Mouse (Mus musculus): ENCODE measurements around the gene Nop56. TPM values are rescaled to one million over a fixed set of nuclear protein-coding genes. Genes with fewer than 3 reads are reported as not detected.

Nop56 gene
- polyA plus RNA-seq, 1 experiment from 2014 or later = 261 TPM

DNA sequence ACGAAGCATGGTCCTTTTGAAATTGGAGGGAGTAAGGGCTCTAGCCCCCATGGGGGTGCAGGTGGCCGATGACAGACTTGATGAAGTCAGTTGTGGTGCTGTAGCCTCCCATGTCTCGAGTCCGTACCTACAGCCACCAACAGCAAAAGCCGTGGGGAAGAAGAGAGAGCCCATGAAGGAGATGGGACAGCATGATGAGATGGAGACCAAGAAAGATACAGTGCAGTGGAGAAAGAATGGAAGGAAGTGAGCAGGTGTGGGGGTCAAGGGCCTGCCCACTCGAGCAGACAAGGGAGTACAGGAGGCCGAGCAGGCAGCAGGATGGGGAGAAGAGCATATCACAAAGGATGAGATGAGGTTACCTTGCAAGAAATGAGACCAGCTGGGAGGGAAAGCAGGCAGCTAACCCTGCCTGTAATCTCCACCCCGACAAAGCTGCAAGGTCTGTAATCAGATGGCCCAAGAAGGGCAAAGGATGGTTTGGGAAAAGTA is 5.4 kb downstream of the Nop56 start:
- Histone ChIP-seq H3K36me3 (peaks cover 62% of the 10 kb centered on the region), H3K4me2 (no peak overlapping the region), H3K4me3 (no peak overlapping the region), H3K9ac (no peak overlapping the region), H3K4me1 (peaks cover 33% of the 10 kb centered on the region), H3K9me3 (no peaks in the 10 kb centered on the region), H3K27ac (no peak overlapping the region), H3K27me3 (no peaks in the 10 kb centered on the region)
- no peak for ATAC-seq (ENCODE audit: insufficient number of reproducible peaks, low FRiP score, low TSS enrichment, low read depth)
- WGBS = 42% methylated on average over 8 of the region's 8 CpGs

DNA sequence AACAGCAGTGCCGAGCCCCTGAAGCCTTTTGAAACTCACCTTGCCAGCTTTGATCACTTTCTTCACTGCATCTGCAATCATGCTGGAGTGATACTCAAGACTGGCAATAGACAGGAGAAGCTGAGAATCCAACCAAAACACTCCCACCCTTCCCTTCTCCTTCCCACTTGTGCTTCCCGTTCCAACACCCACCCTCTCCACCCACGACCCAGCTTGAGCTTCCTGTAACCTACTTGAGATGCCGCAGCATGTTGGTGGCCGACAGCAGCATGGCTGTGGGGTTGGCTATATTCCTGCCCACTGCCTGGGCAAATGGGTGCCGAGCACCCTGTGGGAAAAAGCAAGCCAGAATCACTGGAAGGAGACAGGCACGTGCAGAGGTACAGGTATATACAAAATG is 6.0 kb downstream of the Nop56 start:
- H3K36me3 ChIP-seq = peaks cover 62% of the 10 kb centered on the region

DNA sequence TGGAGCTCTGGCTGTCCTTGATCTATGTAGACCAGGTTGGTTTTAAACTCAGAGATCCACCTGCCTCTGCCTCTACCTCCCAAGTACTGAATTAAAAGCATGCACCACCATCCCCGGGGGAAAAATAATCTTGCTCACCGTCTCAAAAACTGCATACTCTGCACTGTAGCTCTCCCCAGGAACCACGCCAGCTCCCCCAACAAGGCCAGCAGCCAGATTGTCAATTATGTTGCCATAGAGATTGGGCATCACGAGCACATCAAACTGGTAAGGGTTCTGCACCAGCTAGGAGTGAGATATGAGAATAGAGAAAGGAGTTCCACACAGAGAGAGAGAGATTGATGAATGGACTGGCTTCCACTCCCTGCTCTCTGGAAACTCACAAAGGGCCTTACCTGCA is 6.6 kb downstream of the Nop56 start:
- peaks cover 26% of the 10 kb centered on the region for H3K4me1 ChIP-seq
- no peaks in the 10 kb centered on the region for H3K27me3 ChIP-seq
- 65% methylated on average over 4 of the region's 4 CpGs for WGBS
- peaks cover 57% of the 10 kb centered on the region for H3K36me3 ChIP-seq
- H3K9ac ChIP-seq = no peak overlapping the region
- no peak for ATAC-seq (ENCODE audit: insufficient number of reproducible peaks, low FRiP score, low TSS enrichment, low read depth)
- H3K9me3 ChIP-seq = no peaks in the 10 kb centered on the region
- no peak overlapping the region for H3K4me3 ChIP-seq
- H3K27ac ChIP-seq = no peak overlapping the region
- no peak overlapping the region for H3K4me2 ChIP-seq

More for the DNA sequence above, 6.0 kb downstream of the Nop56 start:
- no peaks in the 10 kb centered on the region for H3K27me3 ChIP-seq
- no peak overlapping the region for H3K27ac ChIP-seq
- no peak overlapping the region for H3K4me3 ChIP-seq
- H3K4me2 ChIP-seq = no peak overlapping the region
- no peaks in the 10 kb centered on the region for H3K9me3 ChIP-seq
- H3K4me1 ChIP-seq = peaks cover 32% of the 10 kb centered on the region
- WGBS = 58% methylated on average over 7 of the region's 7 CpGs
- H3K9ac ChIP-seq = no peak overlapping the region
- ATAC-seq (ENCODE audit: insufficient number of reproducible peaks, low FRiP score, low TSS enrichment, low read depth) = no peak

DNA sequence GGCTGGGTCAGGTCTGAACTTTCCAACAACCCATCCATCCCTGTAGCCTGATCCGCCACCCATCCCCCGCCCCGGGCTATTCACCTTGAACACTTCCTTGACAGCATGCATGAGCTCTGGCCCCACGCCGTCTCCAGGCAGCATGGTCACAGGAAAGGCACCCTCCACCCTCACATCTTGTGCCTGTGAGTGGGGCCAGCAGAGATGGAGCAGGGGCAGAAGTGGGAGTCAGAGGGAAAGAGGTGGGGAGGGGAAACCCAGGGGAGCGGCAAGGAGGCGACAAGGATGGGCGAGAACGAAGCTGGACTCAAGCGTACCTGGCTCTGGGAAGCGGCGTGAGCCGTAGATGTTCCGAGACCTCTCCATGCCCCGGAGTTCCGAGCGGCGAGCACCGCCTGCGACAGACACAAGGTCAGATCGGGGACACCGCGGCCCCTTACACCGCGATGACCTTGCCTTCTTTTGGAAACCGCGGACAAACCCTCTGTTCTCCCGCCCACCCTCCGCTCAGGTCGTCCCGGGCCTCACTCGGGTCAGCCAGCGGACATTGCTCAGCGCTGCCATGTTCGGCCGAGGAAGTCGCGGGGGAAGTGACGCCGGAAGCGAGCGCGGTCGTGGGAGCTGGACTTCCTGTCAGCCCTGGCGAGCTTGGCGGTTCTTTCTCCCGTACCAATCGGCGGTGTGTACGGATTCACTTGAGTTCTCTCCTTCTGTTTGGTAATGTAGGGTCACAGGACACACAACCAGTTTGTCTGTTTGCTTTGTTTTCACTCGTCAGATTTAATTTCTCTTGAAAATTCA is 9.8 kb downstream of the Nop56 start, which contains the start of gene Idh3b:
TSS of gene Idh3b (minus strand) at position 694 of the 801 bp plus-strand sequence.
- peak within 1 kb of the TSS; percentile 85 for H3K4me3 ChIP-seq
- H3K4me2 ChIP-seq = peak within 1 kb of the TSS; percentile 92
- H3K27me3 ChIP-seq = no peaks in the 10 kb centered on the region
- WGBS = under 1% methylated on average over 51 of the region's 51 CpGs
- peak within 1 kb of the TSS; percentile 82 for H3K9ac ChIP-seq
- peaks cover 12% of the 10 kb centered on the region for H3K4me1 ChIP-seq
- H3K36me3 ChIP-seq = peaks cover 28% of the 10 kb centered on the region
- H3K9me3 ChIP-seq = no peaks in the 10 kb centered on the region
- peak; percentile 81 for ATAC-seq (ENCODE audit: insufficient number of reproducible peaks, low FRiP score, low TSS enrichment, low read depth)
- peak within 1 kb of the TSS; percentile 54 for H3K27ac ChIP-seq

DNA sequence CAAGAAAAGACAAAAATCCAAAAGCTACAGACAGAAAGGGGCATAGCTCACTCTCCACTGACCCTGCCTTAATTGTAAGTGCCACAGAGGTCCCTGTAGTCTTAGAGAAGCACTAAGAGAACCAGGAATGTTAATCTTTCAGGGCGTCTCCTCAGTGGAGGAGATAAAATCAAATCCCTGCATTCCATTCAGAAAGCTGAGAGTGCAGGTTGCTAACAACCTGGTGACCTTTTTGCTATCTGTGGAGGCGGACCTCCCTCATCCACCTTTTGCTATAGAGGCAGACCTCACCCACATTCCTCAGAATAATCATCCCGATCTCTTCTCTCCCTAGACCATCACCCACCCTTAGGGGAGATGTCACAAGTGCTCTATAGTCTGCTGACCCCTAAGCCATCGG is 14.9 kb downstream of the Nop56 start:
- H3K36me3 ChIP-seq = no peaks in the 10 kb centered on the region
- H3K4me3 ChIP-seq = no peak overlapping the region
- H3K27ac ChIP-seq = no peak overlapping the region
- H3K9me3 ChIP-seq = no peaks in the 10 kb centered on the region
- peaks cover 11% of the 10 kb centered on the region for H3K27me3 ChIP-seq
- no peak for ATAC-seq (ENCODE audit: insufficient number of reproducible peaks, low FRiP score, low TSS enrichment, low read depth)
- H3K9ac ChIP-seq = no peak overlapping the region
- H3K4me1 ChIP-seq = peaks cover 12% of the 10 kb centered on the region; the same call in 1 of the 2 replicates
- no peak overlapping the region for H3K4me2 ChIP-seq
- WGBS = 65% methylated on average over 4 of the region's 4 CpGs

DNA sequence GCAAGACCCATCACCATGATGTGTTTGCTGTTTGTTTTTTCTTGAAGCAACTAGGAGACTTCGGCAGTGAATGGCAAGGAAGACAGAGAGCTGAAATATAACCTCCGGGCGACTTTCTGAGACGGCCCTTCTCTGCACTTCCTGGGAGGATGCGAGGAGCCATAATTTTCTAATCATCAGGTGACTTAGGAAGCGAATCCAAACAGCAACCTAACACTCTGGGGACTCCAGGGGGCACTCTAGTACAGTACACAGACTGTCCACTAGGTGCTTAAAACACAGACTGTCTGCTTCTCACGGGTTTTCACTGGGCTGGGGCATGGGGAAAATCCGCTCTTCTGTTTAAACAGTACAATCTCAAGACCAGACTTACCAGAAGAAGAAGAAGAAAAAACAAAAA is 17.2 kb downstream of the Nop56 start:
- H3K4me2 ChIP-seq = no peak overlapping the region

DNA sequence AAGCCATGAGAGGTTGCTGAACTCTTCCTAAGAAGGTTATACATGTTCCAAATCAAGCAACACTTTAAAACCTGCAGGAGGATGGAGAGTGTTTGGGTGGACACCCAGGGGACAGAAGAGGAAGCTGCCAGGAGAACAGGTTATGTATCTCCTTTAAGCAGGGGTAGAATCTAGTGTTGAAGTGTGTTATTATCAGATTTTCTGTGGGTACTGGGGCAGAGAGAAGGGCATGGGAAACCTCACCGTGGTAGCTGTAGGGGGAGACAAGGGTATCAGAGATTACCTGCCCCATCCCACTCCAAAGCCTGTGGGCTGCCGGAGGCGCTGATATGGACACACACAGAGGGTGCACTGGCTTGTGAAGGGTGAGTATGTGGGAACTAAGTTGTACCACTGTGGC is 18.8 kb downstream of the Nop56 start:
- Histone ChIP-seq H3K4me2 (no peak overlapping the region), H3K4me1 (peaks cover 37% of the 10 kb centered on the region), H3K27ac (no peak overlapping the region), H3K36me3 (no peaks in the 10 kb centered on the region), H3K27me3 (peaks cover 25% of the 10 kb centered on the region), H3K4me3 (no peak overlapping the region), H3K9me3 (no peaks in the 10 kb centered on the region), H3K9ac (no peak overlapping the region)
- no peak for ATAC-seq (ENCODE audit: insufficient number of reproducible peaks, low FRiP score, low TSS enrichment, low read depth)
- WGBS = 34% methylated on average over 3 of the region's 3 CpGs

More for the DNA sequence above, 17.2 kb downstream of the Nop56 start:
- Histone ChIP-seq H3K27me3 (peaks cover 16% of the 10 kb centered on the region), H3K27ac (no peak overlapping the region), H3K36me3 (no peaks in the 10 kb centered on the region), H3K4me1 (peaks cover 33% of the 10 kb centered on the region), H3K4me3 (no peak overlapping the region), H3K9me3 (no peaks in the 10 kb centered on the region), H3K9ac (no peak overlapping the region)
- ATAC-seq (ENCODE audit: insufficient number of reproducible peaks, low FRiP score, low TSS enrichment, low read depth) = no peak
- 10% methylated on average over 8 of the region's 8 CpGs for WGBS

DNA sequence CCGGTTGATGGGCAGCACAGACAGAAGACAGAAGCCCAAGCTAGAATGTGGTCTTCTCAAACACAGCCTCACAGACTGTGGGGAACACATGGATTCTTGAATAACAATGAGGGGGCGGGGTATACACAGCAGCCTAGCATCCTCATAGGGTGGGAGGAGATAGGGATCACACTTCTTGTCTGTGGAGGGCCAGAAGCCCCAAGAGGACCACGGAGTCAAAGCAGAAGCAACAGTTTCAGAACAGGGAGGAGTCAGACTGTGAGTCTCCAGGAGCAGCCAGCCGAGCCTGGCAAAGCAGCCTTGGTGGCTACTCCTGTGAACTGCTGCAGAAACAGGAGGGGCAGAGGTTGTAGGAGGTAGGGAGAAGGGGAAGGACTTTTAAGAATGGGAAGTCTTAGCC is 19.3 kb downstream of the Nop56 start:
- 5% methylated on average over 4 of the region's 4 CpGs for WGBS
- Histone ChIP-seq H3K36me3 (no peaks in the 10 kb centered on the region), H3K27me3 (peaks cover 25% of the 10 kb centered on the region), H3K4me1 (peaks cover 37% of the 10 kb centered on the region), H3K9ac (no peak overlapping the region), H3K4me2 (no peak overlapping the region), H3K4me3 (no peak overlapping the region), H3K27ac (no peak overlapping the region), H3K9me3 (no peaks in the 10 kb centered on the region)
- 0 out of 2 replicates have a peak, but pooled peaks have one; percentile 30 for ATAC-seq (ENCODE audit: insufficient number of reproducible peaks, low FRiP score, low TSS enrichment, low read depth)

DNA sequence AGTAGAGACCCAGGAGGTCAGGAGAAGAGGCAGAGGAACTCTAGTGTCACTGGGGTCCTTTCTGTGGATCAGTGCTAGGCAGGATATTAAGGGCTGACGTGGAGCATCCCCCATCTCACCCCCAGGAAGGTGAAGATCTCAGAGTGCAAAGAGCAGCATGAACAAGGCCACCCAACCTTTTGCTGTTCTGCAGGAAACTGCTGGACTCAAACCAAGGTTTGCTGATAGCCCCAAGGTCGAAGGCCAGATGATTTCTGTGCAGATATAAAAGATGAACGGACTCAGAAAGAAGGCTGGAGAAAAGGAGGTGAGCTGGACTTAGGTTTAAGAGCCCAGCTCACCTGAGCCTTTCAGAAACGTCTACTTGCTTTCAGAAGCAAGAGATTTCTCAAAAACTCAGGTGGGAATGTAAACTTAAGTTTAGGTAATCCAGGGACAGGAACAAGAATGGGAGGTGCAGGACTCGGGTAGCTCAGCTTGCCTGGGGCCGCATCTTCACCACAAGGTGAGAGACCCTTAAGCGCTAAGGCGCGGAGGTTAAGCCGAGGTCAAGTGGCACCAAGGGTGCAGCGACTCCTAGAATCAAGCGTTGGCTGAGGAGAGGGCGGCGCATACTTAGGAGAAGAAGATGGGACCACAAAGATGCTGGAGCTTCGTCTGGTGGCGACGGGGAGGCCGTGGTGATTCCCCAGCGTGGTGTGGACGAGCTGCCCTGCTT is 20.1 kb downstream of the Nop56 start:
- no peaks in the 10 kb centered on the region for H3K9me3 ChIP-seq
- ATAC-seq (ENCODE audit: insufficient number of reproducible peaks, low FRiP score, low TSS enrichment, low read depth) = no peak
- H3K27me3 ChIP-seq = peaks cover 25% of the 10 kb centered on the region
- peak overlapping the region; percentile 76 for H3K4me3 ChIP-seq
- 8% methylated on average over 20 of the region's 20 CpGs for WGBS
- peaks cover 37% of the 10 kb centered on the region for H3K4me1 ChIP-seq
- H3K27ac ChIP-seq = no peak overlapping the region
- no peaks in the 10 kb centered on the region for H3K36me3 ChIP-seq
- peak overlapping the region; percentile 88 for H3K4me2 ChIP-seq
- peak overlapping the region; percentile 66 for H3K9ac ChIP-seq

DNA sequence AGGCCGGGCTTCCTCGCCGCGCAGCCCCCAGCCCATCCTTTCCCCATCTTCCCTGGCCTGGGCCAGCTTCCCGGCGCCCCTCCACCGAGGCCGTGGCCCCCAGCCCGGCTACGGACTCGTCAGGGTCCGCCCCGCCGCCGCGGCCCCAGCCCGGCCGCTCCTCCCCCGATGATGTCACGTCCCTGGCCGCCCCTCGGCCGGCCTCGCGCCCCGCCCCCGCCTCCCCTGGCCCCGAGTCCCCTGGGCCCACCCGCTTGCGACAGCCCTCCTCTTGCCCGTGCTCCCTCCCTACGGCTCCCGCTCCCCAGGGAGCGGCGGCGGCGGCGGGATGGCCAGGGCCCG is 20.7 kb downstream of the Nop56 start, which contains the start of gene Ebf4:
TSS of gene Ebf4 (plus strand) at position 234 of the 342 bp plus-strand sequence.
- Histone ChIP-seq H3K4me2 (peak within 1 kb of the TSS; percentile 88), H3K9me3 (no peaks in the 10 kb centered on the region), H3K4me3 (peak within 1 kb of the TSS; percentile 76), H3K36me3 (no peaks in the 10 kb centered on the region), H3K9ac (peak within 1 kb of the TSS; percentile 66), H3K4me1 (peaks cover 37% of the 10 kb centered on the region), H3K27ac (peak within 1 kb of the TSS; percentile 77), H3K27me3 (peaks cover 25% of the 10 kb centered on the region)
- peak; percentile 50; the same call in 1 of the 2 replicates for ATAC-seq (ENCODE audit: insufficient number of reproducible peaks, low FRiP score, low TSS enrichment, low read depth)
- WGBS = 1% methylated on average over 21 of the region's 39 CpGs

DNA sequence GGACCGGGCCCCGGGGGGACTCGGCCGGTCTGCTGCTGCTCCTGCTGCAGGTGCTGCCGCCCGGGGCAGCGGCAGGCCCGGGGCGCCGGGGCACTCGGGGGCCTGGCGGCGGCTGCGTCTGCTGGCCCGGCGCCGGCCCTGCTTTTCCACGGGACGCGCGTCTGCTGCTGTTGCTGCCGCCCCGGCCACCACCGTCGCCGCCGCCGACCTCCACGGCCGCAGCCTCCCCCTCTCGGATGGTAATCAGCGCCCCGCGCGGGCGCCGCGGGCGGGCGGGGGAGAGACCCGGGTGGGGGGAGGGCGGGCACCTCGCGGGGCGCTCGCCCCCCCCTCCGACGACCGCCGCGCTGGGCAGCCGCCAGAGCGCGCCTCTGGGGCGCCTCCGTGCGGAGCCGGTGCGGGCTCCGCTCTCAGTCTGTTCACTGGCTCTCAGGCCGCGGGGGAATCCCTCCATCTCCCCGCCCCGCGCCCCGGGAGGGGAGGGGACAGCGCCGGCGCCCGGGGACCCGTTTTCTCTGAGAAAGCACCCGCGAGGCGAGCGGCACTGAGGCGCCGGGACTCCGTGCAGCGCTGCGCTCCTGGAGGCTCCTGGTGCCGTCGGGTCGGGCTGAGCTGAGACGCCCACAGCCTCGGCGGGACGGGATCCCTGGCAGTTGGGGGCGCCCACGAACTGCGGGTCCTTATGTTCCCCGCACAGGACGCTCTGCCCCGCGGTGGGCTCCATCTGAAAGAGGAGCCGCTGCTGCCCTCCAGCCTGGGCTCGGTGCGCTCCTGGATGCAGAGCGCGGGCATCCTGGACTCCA is 21.3 kb downstream of the Nop56 start:
- H3K4me3 ChIP-seq = peak overlapping the region; percentile 76
- no peaks in the 10 kb centered on the region for H3K9me3 ChIP-seq
- peaks cover 25% of the 10 kb centered on the region for H3K27me3 ChIP-seq
- H3K9ac ChIP-seq = peak overlapping the region; percentile 66
- H3K36me3 ChIP-seq = no peaks in the 10 kb centered on the region
- WGBS = under 1% methylated on average over 50 of the region's 99 CpGs
- peak overlapping the region; percentile 77 for H3K27ac ChIP-seq
- peak; percentile 32; the same call in 1 of the 2 replicates for ATAC-seq (ENCODE audit: insufficient number of reproducible peaks, low FRiP score, low TSS enrichment, low read depth)
- H3K4me2 ChIP-seq = peak overlapping the region; percentile 88
- peaks cover 37% of the 10 kb centered on the region for H3K4me1 ChIP-seq
